Comparison of ENCODE assay signal across 9 mouse cellular contexts in genomic region chr3:131593143-131593798, GRCm38 (mm10). TPM values are rescaled to one million over a fixed set of nuclear protein-coding genes. Genes with fewer than 3 reads are reported as not detected.
DNase-seq lines count a peak whose midpoint lies in the region; ATAC-seq and TF ChIP-seq lines count a peak whose summit lies in the region.
"Had no signal": no experiment of that assay in that cellular context is flagged by ENCODE, and none has a peak within 500 bp of the region (broad histone marks: within the 10 kb centered on the region; RNA-seq: fewer than 3 reads in every experiment).

No protein-coding gene starts in this region.

- TF ChIP-seq EP300 in CH12.LX (IDR thresholded peaks at IDR 0.05; ENCODE audit: low read length), result no peak

- no peak overlapping the region for H3K4me3 ChIP-seq in kidney, postnatal 0 days (replicated peaks; ENCODE audit: low read depth, low read length)
- no peak overlapping the region for H3K4me3 ChIP-seq in CH12.LX (replicated peaks in 1 of 3; ENCODE audit: low read depth in 2 of 3, low read length in 2 of 3, poor library complexity in 1 of 3)
- no peak overlapping the region for H3K4me3 ChIP-seq in thymus, adult 2 months (ENCODE audit: control insufficient read depth, insufficient read depth, low read length)
- H3K4me3 ChIP-seq: myocyte had no signal

- H3K9me3 ChIP-seq in kidney, postnatal 0 days (replicated peaks; ENCODE audit: low read length), result no peaks in the 10 kb centered on the region
- H3K9me3 ChIP-seq in CH12.LX (replicated peaks; ENCODE audit: low read length), result no peaks in the 10 kb centered on the region

- TF ChIP-seq CTCF in kidney, postnatal 0 days (IDR thresholded peaks at IDR 0.05; ENCODE audit: low read depth), result peak; percentile 65
- peak in 1 of 2 experiments; percentile 57; a peak in 2 of 4 replicates for TF ChIP-seq CTCF in CH12.LX (conservative IDR thresholded peaks at IDR 0.05 in 1 of 2, IDR thresholded peaks at IDR 0.05 in 1 of 2; ENCODE audit: low read depth in 2 of 2, low read length in 2 of 2)
- TF ChIP-seq CTCF in thymus, adult 2 months (IDR thresholded peaks at IDR 0.05; ENCODE audit: borderline replicate concordance, control insufficient read depth, extremely low read depth, insufficient read depth, low read length, poor library complexity), result no peak

- in situ Hi-C loops in CH12.LX (cut with MboI; ENCODE audit: low pct_ligation_motif_present, low pct_unique_long_range_greater_than_20kb, low sequenced_read_pairs), result no loop called here

- no peak for TF ChIP-seq POLR2A in CH12.LX (IDR thresholded peaks at IDR 0.05; ENCODE audit: low read depth, low read length)
- no peak for TF ChIP-seq POLR2A in thymus, adult 2 months (IDR thresholded peaks at IDR 0.05; ENCODE audit: control insufficient read depth, extremely low read depth, insufficient read depth, low read length, poor library complexity)

- no peaks in the 10 kb centered on the region for H3K79me2 ChIP-seq in CH12.LX (replicated peaks; ENCODE audit: control insufficient read depth, extremely low read depth, insufficient read depth, poor library complexity, severe bottlenecking)

- H3K36me3 ChIP-seq in kidney, postnatal 0 days (ENCODE audit: insufficient read depth, low read length), result peaks cover 20% of the 10 kb centered on the region
- H3K36me3 ChIP-seq in CH12.LX (replicated peaks in 1 of 2; ENCODE audit: control insufficient read depth in 1 of 2, insufficient read depth in 1 of 2, low read length in 1 of 2), result peaks cover 0 to 32% of the 10 kb centered on the region in 2 experiments
- no peaks in the 10 kb centered on the region for H3K36me3 ChIP-seq in thymus, adult 2 months (ENCODE audit: control insufficient read depth, insufficient read depth, low read length)

- no peaks in the 10 kb centered on the region for H3K27me3 ChIP-seq in kidney, postnatal 0 days (ENCODE audit: insufficient read depth, low read length)
- H3K27me3 ChIP-seq in CH12.LX (replicated peaks), result no peaks in the 10 kb centered on the region
- H3K27me3 ChIP-seq in thymus, adult 2 months (ENCODE audit: control insufficient read depth, insufficient read depth, low read length), result no peaks in the 10 kb centered on the region

- H3K27ac ChIP-seq in kidney, postnatal 0 days, result no peak overlapping the region
- no peak overlapping the region for H3K27ac ChIP-seq in CH12.LX (ENCODE audit: insufficient read depth, low read depth)
- H3K27ac ChIP-seq in thymus, adult 2 months (ENCODE audit: control insufficient read depth, insufficient read depth, low read length), result no peak overlapping the region

- peak; percentile 64 for TF ChIP-seq RAD21 in CH12.LX (IDR thresholded peaks at IDR 0.05; ENCODE audit: low read depth, low read length)

- ATAC-seq in kidney, postnatal 0 days (replicated peaks; ENCODE audit: low FRiP score, low read depth), result no peak

- no peak overlapping the region for H3K9ac ChIP-seq in kidney, postnatal 0 days (ENCODE audit: low read depth, low read length)
- no peak overlapping the region for H3K9ac ChIP-seq in CH12.LX (ENCODE audit: insufficient read depth, low read depth)

- DNase-seq in kidney, postnatal 0 days (ENCODE audit: low spot score), result peak; percentile 81
- no peak for DNase-seq in kidney, postnatal 14 days
- DNase-seq in 3T3-L1 (ENCODE audit: low read depth, low spot score) (peak; percentile 36), CH12.LX (ENCODE audit: extremely low read depth) (no peak)
- DNase-seq in forelimb bud, embryonic 11.5 days (ENCODE audit: low read depth, low spot score), result peak; percentile 29
- DNase-seq in Muller cell, postnatal 12 days (ENCODE audit: inconsistent ontology term), result no peak
- no peak for DNase-seq in thymus, adult 2 months
- DNase-seq: lung, postnatal 36 days had no signal

- WGBS in kidney, postnatal 0 days, result 55% methylated on average over 15 of the region's 15 CpGs
- 95% methylated on average over 15 of the region's 15 CpGs for WGBS in thymus, adult 2 months

- H3K4me2 ChIP-seq in kidney, postnatal 0 days (ENCODE audit: low read length), result no peak overlapping the region
- H3K4me2 ChIP-seq in CH12.LX (ENCODE audit: insufficient read depth, low read depth, poor library complexity, severe bottlenecking), result no peak overlapping the region

- dilution Hi-C loops in CH12.LX (cut with MboI; ENCODE audit: extremely low pct_ligation_motif_present, extremely low pct_unique_long_range_greater_than_20kb, low sequenced_read_pairs), result no loop called here

- no peaks in the 10 kb centered on the region for H3K4me1 ChIP-seq in kidney, postnatal 0 days (replicated peaks; ENCODE audit: insufficient read depth, low read length)
- H3K4me1 ChIP-seq in CH12.LX (ENCODE audit: control insufficient read depth in 1 of 2, insufficient read depth in 2 of 2), result no peaks in the 10 kb centered on the region
- H3K4me1 ChIP-seq in thymus, adult 2 months (replicated peaks; ENCODE audit: control insufficient read depth, insufficient read depth, low read length), result no peaks in the 10 kb centered on the region

TF ChIP-seq in CH12.LX, 34 proteins besides CTCF, POLR2A, EP300 and RAD21:
- TF ChIP-seq SMC3 (IDR thresholded peaks at IDR 0.05; ENCODE audit: low read depth, low read length) (peak; percentile 45), IRF4 (IDR thresholded peaks at IDR 0.05; ENCODE audit: low read depth, low read length) (no peak)

RNA-seq across cellular contexts. Expression of gene Papss1, which starts 28.7 kb away (rescaled TPM):
- polyA plus RNA-seq in kidney, postnatal 0 days (2015; fragmentation: Nextera tagmentation; extraction: Ambion mirVana), result 116 and 130 TPM in 2 replicates
- total RNA-seq in CH12.LX (2012; rRNA removed) (15.0 and 19.3 TPM in 2 replicates), CH12.LX (2014; rRNA removed) (25.5 and 27.1 TPM in 2 replicates)
- polyA plus RNA-seq in CH12.LX (2012; ENCODE audit: insufficient read length, low read depth), result 13.0 and 13.1 TPM in 2 replicates
- 27.9 and 29.6 TPM in 2 replicates for polyA plus RNA-seq in thymus, adult 2 months (2012; rRNA removed)

Comparison
In these comparisons a context has a peak if more than half of its experiments do, and no peak if none do; other contexts are left out.
1. DNase-seq: peak in kidney, postnatal 0 days (single experiment), 3T3-L1 (single experiment) and forelimb bud, embryonic 11.5 days (single experiment); none in kidney, postnatal 14 days (single experiment), CH12.LX (single experiment), Muller cell, postnatal 12 days (single experiment) and thymus, adult 2 months (single experiment).